Mouse (Mus musculus) neural tube, embryonic 10.5 days (tissue): ENCODE data around the gene Kdm2b.
"Not testable (repeated sequence)": the region's sequence is repeated elsewhere in the genome, so short reads cannot be mapped to it uniquely, and the experiment has no call there.

Source experiments
- DNase-seq: peaks from one replicate; pipeline ENCODE4 v3.0.0-alpha.2; 2017; ENCODE audit warnings: low spot score; ENCODE audit errors: extremely low spot score

Kdm2b gene

GRCm38 (mm10) chr5:122978970-122979369 lies 10.7 kb downstream of the Kdm2b start:
- no peak for DNase-seq

DNA sequence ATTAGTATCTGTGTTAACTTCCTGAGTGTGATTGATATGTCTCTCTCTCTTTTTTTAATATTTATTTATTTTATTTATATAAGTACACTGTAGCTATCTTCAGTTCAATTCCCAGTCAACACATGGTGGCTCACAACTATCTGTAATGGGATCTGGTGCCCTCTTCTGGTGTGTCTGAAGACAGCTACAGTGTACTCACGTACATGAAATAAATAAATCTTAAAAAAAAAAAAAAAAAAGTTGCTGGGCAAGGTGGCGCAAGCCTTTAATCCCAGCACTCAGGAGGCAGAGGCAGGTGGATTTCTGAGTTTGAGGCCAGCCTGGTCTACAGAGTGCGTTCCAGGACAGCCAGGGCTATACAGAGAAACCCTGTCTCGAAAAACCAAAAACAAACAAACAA lies 14.9 kb downstream of the Kdm2b start:
- not testable (repeated sequence) for DNase-seq

DNA sequence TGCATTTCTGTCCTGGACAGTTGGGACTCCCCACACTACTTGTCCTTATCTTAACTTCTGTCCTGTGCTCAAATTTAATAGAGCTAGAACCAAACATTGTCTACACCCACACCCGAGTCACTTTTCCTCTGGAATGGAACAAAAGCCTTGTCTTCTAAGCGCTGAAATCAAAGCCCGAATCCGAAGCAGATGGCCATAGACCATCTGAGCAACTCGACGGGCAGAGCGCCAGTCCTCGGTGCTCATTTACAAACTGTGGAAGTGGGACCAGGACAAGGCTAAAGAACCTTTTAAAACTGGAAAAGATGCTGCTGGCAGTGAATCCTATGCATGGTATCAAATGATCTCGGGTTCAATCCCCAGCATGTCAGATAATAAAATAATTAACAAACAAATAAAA lies 17.5 kb downstream of the Kdm2b start:
- DNase-seq: no peak

DNA sequence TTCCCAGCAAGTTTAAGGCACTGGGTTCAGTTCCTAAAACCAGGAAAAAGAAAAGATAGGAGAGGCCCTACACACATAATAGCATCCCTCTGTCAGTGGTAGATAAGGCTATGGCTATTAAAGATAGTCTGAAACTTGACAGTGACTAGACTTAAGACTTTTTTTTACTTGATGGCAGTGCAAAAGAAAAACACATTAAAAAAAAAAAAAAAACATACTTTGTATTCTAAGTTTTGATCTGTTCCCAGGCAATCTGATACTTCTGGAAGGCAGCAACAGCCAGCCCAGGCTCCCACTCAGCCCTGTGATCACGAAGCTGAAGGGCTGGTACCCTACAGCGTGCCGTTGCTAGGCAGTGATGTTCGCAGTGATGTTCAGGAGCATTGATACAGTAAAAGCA lies 18.2 kb downstream of the Kdm2b start:
- no peak for DNase-seq

DNA sequence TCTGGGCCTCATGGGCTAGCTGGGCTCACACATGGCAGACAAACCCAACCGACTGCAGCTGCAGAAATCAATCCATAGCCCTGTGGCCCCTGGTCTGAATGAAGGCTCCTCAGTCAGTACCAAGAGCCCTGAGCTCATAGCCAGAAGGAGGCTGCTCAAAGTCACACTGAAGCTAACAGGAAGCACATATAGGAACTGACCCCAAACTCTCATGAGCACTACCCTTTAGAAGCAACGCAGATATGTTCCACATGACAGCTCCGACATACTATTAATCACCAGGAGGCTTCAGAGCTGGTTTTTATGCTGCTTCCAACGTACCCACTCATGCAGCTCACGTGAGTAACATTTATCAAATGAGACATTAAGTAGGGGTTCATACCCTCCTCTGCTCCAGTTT lies 19.6 kb downstream of the Kdm2b start:
- no peak for DNase-seq

DNA sequence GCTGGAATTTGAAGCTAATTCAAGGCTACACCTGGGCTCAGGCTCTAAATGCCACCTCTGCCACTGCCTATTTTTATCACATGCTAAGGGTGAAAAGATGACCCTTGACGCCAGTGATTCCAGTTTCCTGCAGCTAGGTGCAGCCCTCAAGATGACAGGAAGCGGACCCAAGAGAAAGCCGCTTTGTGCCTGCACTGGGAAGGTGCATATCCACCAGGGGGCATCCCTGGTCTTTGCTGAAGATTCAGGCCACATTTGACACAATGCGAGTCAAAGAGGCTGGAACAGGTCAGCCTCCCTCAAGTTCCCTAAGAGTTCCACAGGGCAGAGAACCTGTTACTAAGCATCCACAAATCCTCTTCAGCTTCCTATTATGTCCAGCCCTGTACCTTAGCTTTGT lies 21.3 kb downstream of the Kdm2b start:
- peak; percentile 72 for DNase-seq

- DNase-seq: no peak
Observed at GRCm38 (mm10) chr5:122965427-122965826, 24.2 kb downstream of the Kdm2b start.

DNA sequence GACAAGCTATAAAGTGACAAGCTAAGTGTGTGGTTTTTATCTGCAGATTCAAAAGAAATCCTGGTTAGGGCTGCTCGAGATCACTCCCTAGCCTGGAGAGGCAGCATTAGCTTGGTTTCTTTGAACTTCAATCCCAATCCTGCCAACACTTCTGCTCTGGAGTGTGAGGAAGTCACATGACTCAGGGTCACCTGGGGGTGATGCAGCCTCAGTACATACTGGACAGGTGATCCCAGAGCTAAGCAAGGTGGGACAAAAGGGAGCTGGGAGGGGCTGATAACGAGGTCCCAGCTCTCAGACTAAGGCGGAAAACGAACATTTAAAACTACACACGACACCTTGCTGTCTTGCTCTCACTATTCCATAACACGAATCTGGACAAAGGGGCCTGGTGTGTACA lies 24.8 kb downstream of the Kdm2b start:
- no peak for DNase-seq

- no peak for DNase-seq
Observed at GRCm38 (mm10) chr5:122961905-122962304, 27.7 kb downstream of the Kdm2b start.

- DNase-seq: no peak
Observed at GRCm38 (mm10) chr5:122959391-122959790, 30.2 kb downstream of the Kdm2b start.

DNA sequence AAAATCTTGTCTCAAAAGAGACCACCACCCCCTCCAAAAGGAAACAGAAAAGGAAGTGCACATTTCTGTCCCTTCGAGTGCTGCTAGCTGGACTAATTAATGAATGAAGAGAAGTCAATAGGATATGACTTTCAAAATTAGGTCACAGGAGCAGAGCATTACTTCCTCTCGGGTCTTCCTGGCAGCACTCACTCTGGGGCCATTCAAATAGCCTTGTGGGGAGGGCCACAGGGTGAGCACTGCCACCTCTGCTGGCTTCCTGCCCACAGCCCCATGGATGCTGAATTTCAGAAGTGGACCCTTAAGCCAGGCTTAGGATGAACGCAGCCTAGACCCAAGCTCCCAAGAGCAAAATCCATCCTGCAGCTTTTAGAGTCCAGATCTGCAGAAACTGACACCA lies 33.6 kb downstream of the Kdm2b start:
- DNase-seq: no peak

GRCm38 (mm10) chr5:122951913-122952641 lies 37.5 kb downstream of the Kdm2b start:
- DNase-seq: peak; percentile 49

DNA sequence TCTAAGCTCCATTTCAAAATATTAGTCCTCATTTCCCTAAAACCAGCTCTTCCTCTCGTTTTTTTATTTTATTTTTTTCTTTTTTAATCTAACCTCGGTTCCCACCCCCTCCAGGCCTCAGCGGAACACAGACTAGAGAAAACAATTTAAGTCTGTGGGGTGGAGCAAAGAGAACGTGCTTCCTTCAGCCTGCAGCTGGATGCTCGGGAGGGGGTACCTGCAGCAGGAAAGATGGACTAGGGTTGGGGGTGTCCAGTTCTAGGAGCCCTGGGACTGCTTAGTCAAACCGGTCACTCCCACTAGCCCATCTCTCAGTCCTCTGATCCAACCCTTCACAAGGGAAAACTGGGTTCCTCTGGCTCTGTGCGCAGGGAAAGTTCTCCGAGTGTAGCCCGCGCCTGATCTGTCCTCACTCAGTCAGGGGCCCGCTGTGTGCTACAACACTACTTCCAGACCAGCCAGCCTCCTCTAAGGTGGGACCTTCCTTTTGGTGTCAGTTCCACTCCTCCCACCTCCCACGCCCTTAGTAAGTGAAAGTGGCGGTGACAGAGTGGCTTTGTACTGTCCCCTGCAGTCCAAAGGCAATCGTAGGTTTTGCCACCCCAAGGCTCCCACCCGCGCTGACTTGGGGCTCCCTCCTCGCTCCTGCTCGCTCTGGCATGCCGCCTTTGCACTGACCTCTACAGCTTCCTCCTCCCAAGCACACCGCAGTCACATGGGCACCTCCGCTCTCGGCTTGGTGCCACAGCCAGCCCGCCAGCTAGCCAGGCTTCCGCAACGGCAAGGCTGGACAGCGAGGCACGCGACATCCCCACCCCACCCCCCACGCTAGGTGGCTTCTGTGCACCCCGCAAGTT lies 38.3 kb downstream of the Kdm2b start:
- DNase-seq: peak; percentile 50

DNA sequence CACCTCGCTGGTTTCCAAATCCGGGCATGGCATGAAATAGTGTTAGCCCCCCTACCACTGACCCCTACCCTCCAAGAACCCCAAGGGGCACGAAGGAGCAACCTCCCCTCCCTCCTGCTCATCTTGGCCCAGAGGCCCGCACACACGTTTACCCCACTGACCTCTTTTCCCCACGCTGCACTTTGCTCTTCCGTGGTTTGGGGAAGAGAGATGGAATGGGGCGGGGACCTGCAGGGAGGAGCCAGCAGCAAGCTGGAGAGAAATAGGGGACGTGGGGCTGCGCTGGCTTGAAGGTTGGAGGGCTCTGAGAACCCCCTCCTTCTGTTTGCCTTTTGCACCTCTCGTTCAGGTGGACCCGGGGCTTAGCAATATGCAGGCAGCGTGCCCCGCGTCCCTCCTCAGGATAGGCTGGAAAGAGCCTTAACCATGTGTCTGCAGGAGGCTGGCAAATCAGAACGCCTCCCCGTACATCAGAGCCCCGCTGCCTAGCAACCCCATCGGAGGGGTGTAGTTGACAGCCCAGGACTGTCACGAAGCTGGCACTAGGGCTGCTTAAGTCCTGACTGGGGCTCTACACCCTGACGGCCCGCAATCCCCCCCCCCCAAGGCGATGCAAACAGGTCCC lies 39.2 kb downstream of the Kdm2b start:
- peak; percentile 53 for DNase-seq

GRCm38 (mm10) chr5:122949101-122949500 lies 40.5 kb downstream of the Kdm2b start:
- DNase-seq: no peak

DNA sequence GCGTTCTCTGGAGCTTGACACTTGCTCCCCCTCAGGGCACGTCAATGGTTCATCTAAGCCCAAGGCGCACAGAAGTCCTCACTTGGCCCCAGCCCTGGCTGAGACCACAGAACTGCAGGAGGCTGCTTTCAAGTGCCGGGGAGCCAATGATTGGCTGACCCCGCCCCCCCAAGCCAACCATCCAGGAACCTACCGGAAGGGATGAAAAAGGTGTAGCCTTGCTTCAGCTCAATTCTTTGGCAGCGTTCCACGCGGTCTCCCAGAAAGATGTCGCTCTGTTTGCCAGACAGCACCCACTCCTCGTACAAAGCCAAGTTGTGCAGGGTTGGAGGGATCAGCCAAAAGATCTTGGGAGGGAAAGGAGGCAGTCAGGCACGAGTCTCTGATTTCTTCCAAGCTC lies 42.1 kb downstream of the Kdm2b start:
- DNase-seq: no peak

DNA sequence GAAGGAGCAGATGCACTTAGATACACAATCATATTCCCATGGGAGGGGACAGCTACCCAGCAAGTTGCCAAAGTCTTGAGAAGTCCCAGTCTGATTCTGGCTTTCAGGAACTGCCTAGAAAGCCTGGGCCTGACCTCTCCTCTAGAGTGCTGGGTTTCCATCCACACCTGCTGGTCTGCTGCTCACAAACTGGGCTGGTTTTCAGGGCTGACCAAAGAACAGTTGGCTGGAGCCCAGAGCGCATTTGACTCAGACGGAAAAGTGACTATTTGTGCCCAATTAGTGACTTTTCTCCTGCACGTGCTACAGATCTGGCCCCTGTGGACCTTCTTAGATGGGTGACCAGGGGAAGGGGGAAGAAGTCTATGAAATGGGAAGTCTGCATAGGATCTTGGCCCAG lies 50.9 kb downstream of the Kdm2b start:
- no peak for DNase-seq

- no peak for DNase-seq
Observed at GRCm38 (mm10) chr5:122937958-122938540, 51.6 kb downstream of the Kdm2b start.

GRCm38 (mm10) chr5:122937031-122937430 lies 52.6 kb downstream of the Kdm2b start:
- DNase-seq: no peak

DNA sequence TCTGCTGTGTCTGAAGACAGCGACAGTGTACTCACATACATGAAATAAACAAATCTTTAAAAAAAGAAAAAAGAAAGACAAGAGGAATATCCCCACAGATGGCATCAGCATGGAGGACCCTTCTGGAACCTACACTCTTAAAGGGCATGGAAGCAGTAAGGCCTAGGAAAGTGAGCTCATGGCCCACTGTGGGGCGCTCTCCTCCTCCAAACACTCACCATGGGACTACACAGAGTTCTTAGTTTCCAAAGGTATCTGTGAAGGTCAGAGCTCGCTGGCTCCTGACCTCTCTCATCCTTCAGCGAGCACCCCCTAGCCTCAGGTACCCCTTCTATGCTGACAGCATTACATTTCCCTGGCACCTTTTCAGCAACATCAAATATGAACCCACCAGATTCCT lies 53.8 kb downstream of the Kdm2b start:
- no peak for DNase-seq

DNA sequence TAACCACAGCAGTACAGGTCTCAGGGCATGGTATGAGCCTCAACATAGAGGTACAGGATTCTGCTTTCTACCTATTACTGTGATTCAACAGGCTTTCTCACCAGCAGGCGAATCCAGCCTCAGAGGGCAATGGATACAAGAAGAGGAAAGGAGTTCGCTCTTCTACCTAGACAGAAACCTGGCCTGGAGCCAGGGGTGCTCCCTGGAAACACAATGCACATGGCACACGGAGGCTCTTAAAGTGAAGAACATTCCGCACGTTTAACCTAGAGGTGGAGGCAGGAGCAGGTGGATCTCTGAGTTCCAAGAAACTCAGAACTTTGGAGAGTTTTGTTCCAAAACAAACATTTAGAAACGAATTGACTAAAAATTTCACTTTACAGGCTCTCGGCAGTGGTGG lies 58.6 kb downstream of the Kdm2b start:
- DNase-seq: no peak

- no peak for DNase-seq
Observed at GRCm38 (mm10) chr5:122928293-122928692, 61.3 kb downstream of the Kdm2b start.
